Mouse (Mus musculus): ENCODE measurements at regions not wholly inside any gene's neighbourhood (a gene's known extent, or its start where the extent isn't known, plus 50 kb on each side); places are given as distances from the start of the nearest gene placed in this dataset.

- Histone ChIP-seq H3K4me3 (ENCODE audit: inconsistent target) (no peak overlapping the region), H3K79me2 (ENCODE audit: inconsistent target) (no peaks in the 10 kb centered on the region), H3K27ac (no peak overlapping the region), H3K36me3 (ENCODE audit: inconsistent target) (no peaks in the 10 kb centered on the region)
- WGBS (ENCODE audit: missing documents) = 91% methylated on average over 11 of the region's 11 CpGs
These were observed 229.1 kb downstream of the Maf start for GRCm38 (mm10) chr8:115478406-115479060.

- H3K27ac ChIP-seq = no peak overlapping the region
- no peaks in the 10 kb centered on the region for H3K79me2 ChIP-seq (ENCODE audit: inconsistent target)
- WGBS (ENCODE audit: missing documents) = 94% methylated on average over 9 of the region's 9 CpGs
- no peak overlapping the region for H3K4me3 ChIP-seq (ENCODE audit: inconsistent target)
- H3K36me3 ChIP-seq (ENCODE audit: inconsistent target) = no peaks in the 10 kb centered on the region
These were observed 231.5 kb downstream of the Maf start for GRCm38 (mm10) chr8:115476071-115476470.

GRCm38 (mm10) chr8:115475156-115475555, 232.4 kb downstream of the Maf start:
- H3K36me3 ChIP-seq (ENCODE audit: inconsistent target) = no peaks in the 10 kb centered on the region

GRCm38 (mm10) chr8:115473974-115474373, 233.6 kb downstream of the Maf start:
- Histone ChIP-seq H3K4me3 (ENCODE audit: inconsistent target) (no peak overlapping the region), H3K27ac (no peak overlapping the region), H3K79me2 (ENCODE audit: inconsistent target) (no peaks in the 10 kb centered on the region), H3K36me3 (ENCODE audit: inconsistent target) (no peaks in the 10 kb centered on the region)
- 82% methylated on average over 8 of the region's 8 CpGs for WGBS (ENCODE audit: missing documents)

More at GRCm38 (mm10) chr8:115475156-115475555, 232.4 kb downstream of the Maf start:
- Histone ChIP-seq H3K4me3 (ENCODE audit: inconsistent target) (no peak overlapping the region), H3K27ac (no peak overlapping the region), H3K79me2 (ENCODE audit: inconsistent target) (no peaks in the 10 kb centered on the region)
- WGBS (ENCODE audit: missing documents) = 96% methylated on average over 10 of the region's 10 CpGs

- 55% methylated on average over 9 of the region's 9 CpGs for WGBS (ENCODE audit: missing documents)
- Histone ChIP-seq H3K27ac (no peak overlapping the region), H3K36me3 (ENCODE audit: inconsistent target) (no peaks in the 10 kb centered on the region), H3K4me3 (ENCODE audit: inconsistent target) (no peak overlapping the region), H3K79me2 (ENCODE audit: inconsistent target) (no peaks in the 10 kb centered on the region)
These were observed 241.0 kb downstream of the Maf start for GRCm38 (mm10) chr8:115466553-115466952.

GRCm38 (mm10) chr8:115466122-115466521, 241.5 kb downstream of the Maf start:
- H3K36me3 ChIP-seq (ENCODE audit: inconsistent target) = no peaks in the 10 kb centered on the region
- WGBS (ENCODE audit: missing documents) = 80% methylated on average over 7 of the region's 7 CpGs
- no peak overlapping the region for H3K4me3 ChIP-seq (ENCODE audit: inconsistent target)
- no peaks in the 10 kb centered on the region for H3K79me2 ChIP-seq (ENCODE audit: inconsistent target)
- no peak overlapping the region for H3K27ac ChIP-seq

GRCm38 (mm10) chr8:115462657-115463056, 244.9 kb downstream of the Maf start:
- H3K4me3 ChIP-seq (ENCODE audit: inconsistent target) = no peak overlapping the region
- no peaks in the 10 kb centered on the region for H3K79me2 ChIP-seq (ENCODE audit: inconsistent target)
- WGBS (ENCODE audit: missing documents) = 85% methylated on average over 6 of the region's 6 CpGs
- no peaks in the 10 kb centered on the region for H3K36me3 ChIP-seq (ENCODE audit: inconsistent target)
- H3K27ac ChIP-seq = no peak overlapping the region

GRCm38 (mm10) chr8:115458119-115458518, 249.5 kb downstream of the Maf start:
- 87% methylated on average over 3 of the region's 3 CpGs for WGBS (ENCODE audit: missing documents)
- Histone ChIP-seq H3K4me3 (ENCODE audit: inconsistent target) (no peak overlapping the region), H3K79me2 (ENCODE audit: inconsistent target) (no peaks in the 10 kb centered on the region), H3K36me3 (ENCODE audit: inconsistent target) (no peaks in the 10 kb centered on the region), H3K27ac (no peak overlapping the region)

- Histone ChIP-seq H3K27ac (no peak overlapping the region), H3K36me3 (ENCODE audit: inconsistent target) (no peaks in the 10 kb centered on the region), H3K79me2 (ENCODE audit: inconsistent target) (no peaks in the 10 kb centered on the region), H3K4me3 (ENCODE audit: inconsistent target) (no peak overlapping the region)
- WGBS (ENCODE audit: missing documents) = 75% methylated on average over 1 of the region's 1 CpGs
These were observed 256.8 kb downstream of the Maf start for GRCm38 (mm10) chr8:115450789-115451188.

GRCm38 (mm10) chr8:115448367-115448766, 259.2 kb downstream of the Maf start:
- H3K79me2 ChIP-seq (ENCODE audit: inconsistent target) = no peaks in the 10 kb centered on the region
- no peaks in the 10 kb centered on the region for H3K36me3 ChIP-seq (ENCODE audit: inconsistent target)
- no peak overlapping the region for H3K4me3 ChIP-seq (ENCODE audit: inconsistent target)
- WGBS (ENCODE audit: missing documents) = 97% methylated on average over 3 of the region's 3 CpGs
- H3K27ac ChIP-seq = no peak overlapping the region

GRCm38 (mm10) chr8:115444519-115444918, 263.1 kb downstream of the Maf start:
- H3K4me3 ChIP-seq (ENCODE audit: inconsistent target) = no peak overlapping the region
- no peaks in the 10 kb centered on the region for H3K36me3 ChIP-seq (ENCODE audit: inconsistent target)
- 46% methylated on average over 5 of the region's 5 CpGs for WGBS (ENCODE audit: missing documents)
- H3K27ac ChIP-seq = no peak overlapping the region
- no peaks in the 10 kb centered on the region for H3K79me2 ChIP-seq (ENCODE audit: inconsistent target)

GRCm38 (mm10) chr8:115441943-115442550, 265.5 kb downstream of the Maf start:
- 95% methylated on average over 6 of the region's 6 CpGs for WGBS (ENCODE audit: missing documents)
- no peaks in the 10 kb centered on the region for H3K36me3 ChIP-seq (ENCODE audit: inconsistent target)
- no peak overlapping the region for H3K4me3 ChIP-seq (ENCODE audit: inconsistent target)
- H3K79me2 ChIP-seq (ENCODE audit: inconsistent target) = no peaks in the 10 kb centered on the region
- H3K27ac ChIP-seq = no peak overlapping the region

- no peaks in the 10 kb centered on the region for H3K79me2 ChIP-seq (ENCODE audit: inconsistent target)
- no peak overlapping the region for H3K27ac ChIP-seq
- WGBS (ENCODE audit: missing documents) = 95% methylated on average over 6 of the region's 6 CpGs
- no peak overlapping the region for H3K4me3 ChIP-seq (ENCODE audit: inconsistent target)
- no peaks in the 10 kb centered on the region for H3K36me3 ChIP-seq (ENCODE audit: inconsistent target)
These were observed 266.3 kb downstream of the Maf start for GRCm38 (mm10) chr8:115441323-115441722.

- Histone ChIP-seq H3K79me2 (ENCODE audit: inconsistent target) (no peaks in the 10 kb centered on the region), H3K36me3 (ENCODE audit: inconsistent target) (no peaks in the 10 kb centered on the region), H3K27ac (no peak overlapping the region), H3K4me3 (ENCODE audit: inconsistent target) (no peak overlapping the region)
- WGBS (ENCODE audit: missing documents) = 95% methylated on average over 3 of the region's 3 CpGs
These were observed 267.4 kb downstream of the Maf start for GRCm38 (mm10) chr8:115440151-115440550.

- Histone ChIP-seq H3K79me2 (ENCODE audit: inconsistent target) (no peaks in the 10 kb centered on the region), H3K4me3 (ENCODE audit: inconsistent target) (no peak overlapping the region), H3K36me3 (ENCODE audit: inconsistent target) (no peaks in the 10 kb centered on the region), H3K27ac (no peak overlapping the region)
- 96% methylated on average over 5 of the region's 5 CpGs for whole genome bisulfite sequencing (ENCODE audit: missing documents)
These were observed 268.1 kb downstream of the Maf start for GRCm38 (mm10) chr8:115439512-115439911.

GRCm38 (mm10) chr8:115437956-115438355, 269.6 kb downstream of the Maf start:
- Histone ChIP-seq H3K36me3 (ENCODE audit: inconsistent target) (no peaks in the 10 kb centered on the region), H3K4me3 (ENCODE audit: inconsistent target) (no peak overlapping the region), H3K27ac (no peak overlapping the region), H3K79me2 (ENCODE audit: inconsistent target) (no peaks in the 10 kb centered on the region)
- WGBS (ENCODE audit: missing documents) = 99% methylated on average over 9 of the region's 9 CpGs
